Mouse (Mus musculus): Measurements from ENCODE around the gene Wipf2. TPM values are rescaled to one million over a fixed set of nuclear protein-coding genes. Genes with fewer than 3 reads are reported as not detected.
"Not testable (repeated sequence)": the region's sequence is repeated elsewhere in the genome, so short reads cannot be mapped to it uniquely, and the experiment has no call there.

Wipf2 gene
- 19.2 and 26.0 TPM in 2 replicates for polyA plus RNA-seq (2012; rRNA removed)

DNA sequence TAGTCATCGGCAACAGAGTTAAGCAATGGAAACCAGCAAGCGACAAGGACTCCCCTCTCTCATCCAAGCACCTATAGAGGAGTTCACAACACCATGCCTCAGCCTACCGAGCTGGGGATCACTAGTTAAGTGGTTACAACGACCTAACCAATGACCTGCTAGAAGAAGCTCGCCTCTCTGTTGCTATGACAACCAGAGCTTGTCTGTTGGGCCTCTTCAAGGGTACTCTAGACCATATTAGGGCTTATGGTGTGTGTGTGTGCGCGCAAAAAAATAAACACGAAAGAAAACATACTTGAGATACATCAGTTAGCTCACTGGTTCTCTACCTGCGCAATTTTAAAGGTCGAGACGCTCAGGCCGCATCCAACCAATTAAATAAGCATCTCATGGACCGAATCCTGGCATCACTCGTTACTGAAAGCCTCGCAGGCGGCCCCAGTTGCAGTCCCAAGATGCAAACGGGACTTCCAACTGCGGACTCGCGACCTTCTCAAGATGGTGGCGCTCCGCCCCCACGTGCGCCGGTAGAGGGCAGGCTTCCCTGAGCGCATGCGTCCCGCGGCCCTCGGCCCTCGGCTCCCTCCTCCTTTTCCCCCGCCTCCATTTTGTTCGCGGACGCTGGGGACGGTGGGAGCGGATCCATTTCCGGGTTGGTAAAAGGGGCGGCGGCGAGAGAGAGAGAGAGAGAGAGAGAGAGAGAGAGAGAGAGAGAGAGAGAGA lies at the start of gene Wipf2:
Gene Wipf2 (plus strand): TSS at position 611 of the 723 bp plus-strand sequence.
- DNase-seq (ENCODE audit: low spot score), result peak; percentile 90

DNA sequence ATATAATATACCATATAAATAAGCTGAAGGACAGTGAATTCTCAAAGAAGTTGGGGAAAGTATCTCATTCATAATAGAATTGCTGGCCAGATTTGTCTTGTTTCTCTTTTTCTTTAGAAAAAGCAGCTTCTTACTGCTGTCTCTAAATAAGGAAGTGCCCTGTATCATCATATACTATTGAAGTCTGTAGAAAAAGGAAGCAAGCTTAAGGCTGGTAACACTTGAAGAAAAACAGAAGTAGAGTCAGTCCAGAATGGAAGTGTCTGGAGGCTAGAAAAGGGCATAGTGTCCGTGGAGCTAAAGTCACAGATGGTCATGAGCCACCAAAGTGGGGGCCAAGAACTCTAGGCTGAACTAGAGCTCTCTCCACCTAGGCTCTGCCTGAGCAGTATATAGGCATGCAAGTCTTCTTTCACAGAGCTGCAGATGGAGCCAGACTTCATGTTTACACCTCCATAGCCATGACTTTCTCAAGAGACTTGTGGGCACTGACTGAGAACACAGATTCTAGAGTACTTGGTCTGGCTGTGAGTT lies 46.7 kb upstream of the Wipf2 start:
- DNase-seq (ENCODE audit: low spot score), result no peak

DNA sequence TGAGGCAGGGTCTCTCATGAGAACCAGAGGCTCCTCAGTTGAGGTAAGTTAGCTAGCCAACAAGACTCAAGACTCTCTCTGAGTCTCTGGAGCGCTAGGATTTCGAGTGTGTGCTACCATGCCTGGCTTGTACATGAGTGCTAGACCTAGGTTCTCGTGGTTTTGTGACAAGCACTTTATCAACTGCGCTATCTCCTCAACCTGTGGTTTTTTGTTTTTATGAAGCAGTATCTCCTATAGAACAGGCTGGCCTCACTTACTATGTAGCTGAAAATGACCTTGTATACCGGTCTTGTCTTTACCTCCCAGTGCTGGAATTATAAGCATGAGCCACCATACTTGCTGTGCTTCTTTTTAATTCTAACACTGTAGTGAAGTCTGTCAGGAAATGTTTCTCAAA lies 42.5 kb upstream of the Wipf2 start:
- DNase-seq (ENCODE audit: low spot score), result no peak

DNA sequence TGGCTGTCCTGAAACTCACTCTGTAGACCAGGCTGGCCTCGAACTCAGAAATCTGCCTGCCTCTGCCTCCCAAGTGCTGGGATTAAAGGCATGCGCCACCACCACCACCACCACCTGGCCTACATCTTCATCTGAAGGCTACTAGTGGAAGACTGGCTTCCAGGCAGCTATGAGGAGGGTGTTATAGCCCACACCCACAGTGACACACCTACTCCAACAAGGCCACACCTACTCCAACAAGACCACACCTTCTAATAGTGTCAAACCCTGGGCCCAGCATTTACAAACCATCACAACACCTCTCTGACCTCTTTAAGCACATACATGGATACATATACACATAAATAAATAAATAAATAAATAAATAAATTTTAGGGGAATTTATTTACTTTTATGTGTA lies 37.4 kb upstream of the Wipf2 start:
- DNase-seq (ENCODE audit: low spot score), result not testable (repeated sequence)

DNA sequence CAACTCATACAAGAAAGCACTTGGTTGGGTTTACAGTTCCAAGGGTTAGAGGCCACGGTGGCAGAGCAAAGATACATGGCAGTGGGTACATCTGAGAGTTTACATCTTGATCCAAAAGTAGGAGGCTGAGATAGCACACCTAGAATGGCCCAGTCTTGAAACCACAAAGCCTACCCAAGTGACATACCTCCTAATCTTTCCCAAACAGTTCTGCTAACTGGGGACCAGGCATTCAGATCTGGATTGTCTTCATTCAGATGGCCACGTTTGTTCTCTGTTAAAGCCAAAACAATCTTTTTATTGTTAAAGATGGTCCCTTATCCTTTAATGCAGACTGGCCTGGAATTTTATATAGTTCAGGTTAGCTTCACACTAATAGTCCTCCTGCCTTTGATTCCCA lies 35.6 kb upstream of the Wipf2 start:
- DNase-seq (ENCODE audit: low spot score), result no peak

DNA sequence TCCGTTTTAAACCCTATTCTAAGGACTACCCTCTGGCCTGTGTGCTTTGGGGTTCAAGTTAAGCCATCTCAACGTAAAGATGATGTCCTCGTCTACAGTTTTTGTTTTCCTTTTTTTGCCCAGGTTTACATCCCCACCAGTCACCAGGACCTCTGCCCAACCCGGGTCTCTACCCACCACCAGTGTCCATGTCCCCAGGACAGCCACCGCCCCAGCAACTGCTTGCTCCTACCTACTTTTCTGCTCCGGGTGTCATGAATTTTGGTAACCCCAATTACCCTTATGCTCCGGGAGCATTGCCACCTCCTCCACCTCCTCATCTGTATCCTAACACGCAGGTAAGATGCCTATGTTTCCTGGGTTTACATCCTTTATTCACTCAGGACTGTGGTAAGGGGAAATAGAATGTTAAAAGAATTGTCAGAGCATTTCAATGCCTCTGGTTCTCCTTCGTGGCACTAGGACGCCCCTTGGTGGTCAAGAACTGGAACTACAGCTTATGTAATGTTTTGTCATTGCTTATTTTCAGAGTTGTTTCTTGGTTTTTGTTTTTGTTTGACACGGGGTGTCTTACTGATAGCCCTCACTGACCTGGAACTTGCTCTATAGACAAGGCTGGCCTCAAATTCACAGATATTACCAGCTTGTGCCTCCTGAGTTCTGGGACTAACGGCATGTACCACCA lies 34.2 kb upstream of the Wipf2 start:
- no peak for DNase-seq (ENCODE audit: low spot score)

DNA sequence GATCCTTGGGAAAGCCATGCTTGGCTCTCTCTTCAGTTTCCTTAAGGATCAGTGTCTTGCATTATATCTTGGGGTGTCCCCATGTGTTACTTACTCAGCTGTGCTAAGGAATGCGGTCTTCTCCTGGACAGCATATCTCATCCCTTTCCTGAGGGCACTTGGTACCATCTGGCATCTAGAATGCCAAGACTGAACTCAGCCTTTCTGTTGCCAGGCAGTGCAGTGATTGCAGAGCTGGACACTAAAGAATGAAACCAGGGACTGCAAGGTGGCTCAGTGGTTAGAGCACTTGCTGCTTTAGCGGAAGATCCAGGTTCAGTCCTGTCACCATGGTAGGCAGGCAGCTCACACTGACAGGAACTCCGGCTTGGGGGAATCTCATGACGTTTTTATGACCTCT lies 33.6 kb upstream of the Wipf2 start:
- no peak for DNase-seq (ENCODE audit: low spot score)

DNA sequence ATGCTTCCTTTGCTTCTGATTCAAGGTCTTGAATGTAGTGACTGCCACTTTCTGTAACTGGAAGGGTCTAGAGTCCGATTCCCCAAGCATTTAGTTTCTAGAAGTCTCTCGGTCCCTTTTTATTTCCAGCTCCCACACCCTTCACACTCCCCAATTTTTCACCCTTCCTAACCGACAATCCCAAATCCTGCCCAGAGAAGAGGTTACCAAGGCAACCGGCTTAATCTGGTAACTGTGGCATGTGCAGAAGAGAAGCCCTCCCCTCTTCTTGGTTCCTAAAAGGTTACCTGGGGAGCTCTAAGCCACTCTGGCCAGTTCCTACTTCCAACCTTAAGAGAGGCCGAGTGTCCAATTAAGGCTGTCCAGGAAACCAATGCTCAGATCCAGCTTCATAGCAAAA lies 28.1 kb upstream of the Wipf2 start:
- no peak for DNase-seq (ENCODE audit: low spot score)

DNA sequence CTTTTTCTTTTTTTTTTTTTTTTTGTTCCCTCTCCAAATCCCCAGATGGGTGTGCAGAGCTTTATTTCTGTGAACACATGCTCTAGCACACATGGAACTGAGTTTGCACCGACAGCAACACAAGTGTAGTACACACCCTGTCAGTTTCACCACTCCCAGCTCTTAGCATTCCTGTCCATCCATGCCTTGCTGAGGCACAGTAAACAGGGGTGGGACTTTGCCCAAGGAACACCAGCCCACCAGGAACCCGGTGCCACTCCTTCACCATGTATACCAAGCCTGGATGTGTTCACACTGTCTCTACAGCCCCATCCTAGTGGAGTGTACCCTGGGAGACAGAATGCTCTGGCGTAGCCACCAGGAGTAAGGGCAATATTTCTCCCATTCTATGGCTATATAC lies 27.7 kb upstream of the Wipf2 start:
- no peak for DNase-seq (ENCODE audit: low spot score)

DNA sequence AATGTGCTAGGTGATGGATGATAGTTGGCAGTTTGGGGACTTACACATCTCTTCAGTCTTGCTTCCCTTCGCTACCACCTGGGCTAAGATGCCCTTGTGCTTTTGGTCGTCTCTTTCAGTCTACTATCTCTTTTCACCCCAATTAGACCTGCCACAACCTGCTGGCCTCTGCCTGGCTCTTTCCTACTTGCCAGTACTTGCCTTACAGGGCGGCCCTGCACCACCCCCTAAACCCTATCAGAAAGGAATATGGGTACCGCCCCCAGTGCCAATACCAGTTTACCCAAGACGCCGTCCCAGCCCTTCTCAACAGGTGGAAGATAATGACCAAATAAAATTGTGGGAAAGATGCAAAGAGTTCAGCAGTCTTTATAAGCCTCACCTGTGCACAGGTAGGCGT lies 27.3 kb upstream of the Wipf2 start:
- DNase-seq (ENCODE audit: low spot score), result no peak

DNA sequence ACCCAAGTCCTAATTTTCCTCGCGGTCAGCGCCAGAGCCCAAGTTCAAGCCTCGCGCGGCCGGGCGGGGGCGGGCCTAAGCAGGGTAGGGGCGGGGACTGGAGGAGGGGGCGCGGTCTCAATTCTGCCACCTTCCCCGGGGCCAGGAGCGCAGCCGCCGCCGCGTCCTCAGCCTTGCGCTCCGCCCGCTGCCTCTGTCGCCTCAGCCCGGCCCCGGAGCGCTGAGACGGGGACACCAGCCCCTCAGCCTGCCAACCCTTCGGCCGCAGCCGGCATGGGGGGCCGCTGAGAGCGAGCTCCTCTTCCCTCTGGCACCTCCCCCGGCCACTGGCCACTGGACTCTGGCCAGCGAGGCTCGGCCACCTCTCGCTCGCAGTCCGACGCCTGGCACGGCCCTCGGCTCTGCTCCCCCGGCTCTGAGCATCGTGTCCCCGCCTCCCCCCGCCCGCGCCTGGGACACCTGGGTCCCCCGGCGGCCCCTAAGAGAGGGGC lies 26.7 kb upstream of the Wipf2 start, which contains the start of gene Rapgefl1:
Gene Rapgefl1 (plus strand): TSS at position 135 of the 491 bp plus-strand sequence.
- peak; percentile 83 for DNase-seq (ENCODE audit: low spot score)

DNA sequence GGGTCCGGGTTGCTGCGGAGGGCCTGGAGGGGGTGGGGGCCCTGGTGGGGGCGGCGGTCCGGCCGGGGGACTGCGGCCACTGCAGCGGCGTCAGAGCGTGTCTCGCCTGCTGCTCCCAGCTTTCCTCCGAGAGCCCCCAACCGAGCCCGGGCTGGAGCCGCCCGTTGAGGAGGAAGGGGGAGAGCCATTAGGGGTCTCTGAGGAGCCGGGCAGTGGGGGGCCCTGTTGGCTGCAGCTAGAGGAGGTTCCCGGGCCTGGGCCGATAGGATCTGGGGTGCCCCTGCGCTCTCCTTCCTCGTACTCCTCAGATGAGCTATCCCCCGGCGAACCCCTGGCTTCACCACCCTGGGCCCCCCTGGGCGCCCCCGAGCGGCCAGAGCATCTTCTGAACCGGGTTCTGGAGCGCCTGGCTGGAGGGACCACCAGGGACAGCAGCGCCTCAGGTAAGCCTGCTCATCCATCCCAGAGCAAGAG lies 26.2 kb upstream of the Wipf2 start:
- DNase-seq (ENCODE audit: low spot score), result no peak

DNA sequence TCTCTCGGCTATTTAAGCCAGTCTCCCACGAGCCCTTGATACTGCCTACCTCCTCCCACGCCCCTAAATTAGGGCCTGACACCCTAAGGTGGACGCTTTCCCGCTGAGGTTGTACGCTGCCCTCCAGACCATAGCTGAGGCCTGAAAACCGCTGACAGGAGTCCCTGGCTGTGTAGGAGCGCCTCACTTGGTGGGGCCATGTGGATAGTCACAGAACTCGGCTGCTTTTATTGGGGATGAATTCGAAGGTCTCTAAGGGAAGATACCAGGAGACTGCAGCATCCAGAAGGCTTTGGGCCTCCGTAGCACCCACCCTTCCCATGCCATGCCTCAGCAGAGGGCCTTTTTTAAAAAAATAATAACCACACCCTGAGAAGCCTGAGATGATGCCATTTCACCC lies 25.5 kb upstream of the Wipf2 start:
- DNase-seq (ENCODE audit: low spot score), result no peak

DNA sequence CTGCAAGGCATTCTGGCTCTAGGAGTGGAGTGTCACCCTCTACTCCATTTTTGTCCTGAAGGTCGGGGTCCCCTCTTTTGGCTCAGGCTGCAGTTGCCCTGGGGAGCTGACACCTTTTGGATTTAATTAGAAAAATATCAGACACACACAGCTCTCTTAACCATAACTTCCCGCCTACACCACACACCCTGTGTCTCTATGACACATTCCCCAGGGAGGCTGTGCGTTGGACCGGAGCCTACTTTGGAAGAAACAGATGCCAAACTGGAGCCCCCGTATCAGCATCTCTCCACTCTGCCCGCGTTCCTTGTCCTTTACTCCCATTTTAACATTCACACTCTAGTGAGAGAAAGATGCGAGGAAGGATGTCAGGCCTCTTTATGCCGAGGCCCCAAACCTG lies 24.9 kb upstream of the Wipf2 start:
- DNase-seq (ENCODE audit: low spot score), result no peak

DNA sequence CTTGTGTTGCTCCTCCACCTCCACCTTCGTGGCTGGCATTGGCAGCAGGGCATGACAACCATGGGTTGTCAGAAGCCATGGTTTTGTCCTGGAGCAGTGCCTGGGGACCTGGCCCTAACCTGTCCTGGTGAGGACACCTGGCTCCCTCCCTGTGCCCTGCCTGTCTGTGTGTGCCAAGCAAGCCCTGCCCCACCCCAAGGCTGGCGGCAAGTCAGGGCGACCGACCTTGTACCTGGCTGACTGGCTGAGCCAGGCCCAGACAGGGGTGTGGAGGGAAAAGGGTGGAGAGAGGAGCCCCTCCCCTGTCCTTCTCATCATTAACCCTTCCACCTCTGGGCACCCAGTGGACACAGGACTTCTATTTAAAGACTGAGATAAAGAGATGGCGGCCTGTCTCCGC lies 24.0 kb upstream of the Wipf2 start:
- peak; percentile 59 for DNase-seq (ENCODE audit: low spot score)

DNA sequence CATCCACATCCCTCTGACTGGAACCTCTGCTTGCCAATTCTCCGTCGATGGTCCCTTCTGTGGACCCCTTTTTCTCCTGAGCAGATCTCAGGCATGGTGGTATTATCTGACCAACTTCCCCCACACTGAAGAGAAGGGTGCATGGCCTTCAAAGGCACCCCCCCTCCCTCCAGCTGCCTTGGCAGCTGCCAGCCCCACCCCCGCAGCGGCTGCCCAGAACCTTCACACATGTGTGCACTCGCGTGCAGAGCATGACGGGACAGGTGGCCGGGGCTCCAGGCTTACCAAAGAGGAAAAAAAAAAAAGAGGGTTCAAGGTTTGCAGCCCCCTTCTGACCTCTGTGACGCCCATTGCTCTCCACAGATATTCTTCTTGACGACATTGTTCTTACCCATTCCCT lies 23.5 kb upstream of the Wipf2 start:
- no peak for DNase-seq (ENCODE audit: low spot score)

DNA sequence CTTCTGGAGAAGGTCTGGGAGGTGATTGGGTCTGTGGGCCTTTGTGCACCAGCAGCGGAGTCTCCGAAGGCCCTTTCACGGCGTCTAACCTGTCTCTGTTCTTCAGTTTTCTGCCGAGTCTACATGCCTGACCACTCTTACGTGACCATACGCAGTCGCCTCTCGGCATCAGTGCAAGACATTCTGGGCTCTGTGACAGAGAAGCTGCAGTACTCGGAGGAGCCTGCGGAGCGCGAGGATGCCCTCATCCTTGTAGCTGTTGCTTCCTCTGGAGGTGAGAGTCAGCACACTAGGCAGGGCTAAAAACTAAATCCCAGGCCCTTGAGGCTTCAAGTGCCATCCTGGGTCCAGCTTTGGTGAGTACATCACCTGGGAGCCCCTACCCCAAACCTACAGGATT lies 17.4 kb upstream of the Wipf2 start:
- no peak for DNase-seq (ENCODE audit: low spot score)

DNA sequence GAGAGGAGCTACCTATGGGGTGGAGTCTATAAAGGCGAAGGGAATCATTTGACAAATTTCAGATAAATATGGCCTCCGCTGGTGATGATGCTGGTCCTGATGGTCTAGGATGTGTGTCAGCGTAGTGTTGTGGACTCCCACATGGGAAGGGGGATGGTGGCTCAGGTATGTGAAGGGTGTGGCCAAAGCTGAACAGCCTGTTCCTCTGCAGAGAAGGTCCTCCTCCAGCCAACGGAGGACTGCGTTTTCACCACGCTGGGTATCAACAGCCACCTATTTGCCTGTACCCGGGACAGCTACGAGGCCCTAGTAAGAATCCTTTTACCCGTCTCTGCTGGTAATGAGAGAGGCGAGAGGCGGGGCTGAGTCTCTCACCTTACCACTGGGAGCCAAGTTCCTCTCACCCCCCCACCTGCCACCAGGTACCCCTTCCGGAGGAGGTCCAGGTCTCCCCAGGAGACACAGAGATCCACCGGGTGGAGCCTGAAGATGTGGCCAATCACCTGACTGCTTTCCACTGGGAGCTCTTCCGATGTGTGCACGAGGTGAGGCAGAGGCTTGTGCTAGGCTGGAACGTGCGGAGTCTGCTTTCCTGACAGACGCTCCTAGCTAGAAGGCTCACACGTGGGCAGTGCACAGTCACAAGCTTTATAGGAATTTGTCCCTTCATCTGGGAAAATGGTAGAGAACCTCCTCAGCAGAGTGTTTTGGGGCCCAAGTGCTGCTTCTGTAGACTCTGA lies 16.4 kb upstream of the Wipf2 start:
- DNase-seq (ENCODE audit: low spot score), result no peak

DNA sequence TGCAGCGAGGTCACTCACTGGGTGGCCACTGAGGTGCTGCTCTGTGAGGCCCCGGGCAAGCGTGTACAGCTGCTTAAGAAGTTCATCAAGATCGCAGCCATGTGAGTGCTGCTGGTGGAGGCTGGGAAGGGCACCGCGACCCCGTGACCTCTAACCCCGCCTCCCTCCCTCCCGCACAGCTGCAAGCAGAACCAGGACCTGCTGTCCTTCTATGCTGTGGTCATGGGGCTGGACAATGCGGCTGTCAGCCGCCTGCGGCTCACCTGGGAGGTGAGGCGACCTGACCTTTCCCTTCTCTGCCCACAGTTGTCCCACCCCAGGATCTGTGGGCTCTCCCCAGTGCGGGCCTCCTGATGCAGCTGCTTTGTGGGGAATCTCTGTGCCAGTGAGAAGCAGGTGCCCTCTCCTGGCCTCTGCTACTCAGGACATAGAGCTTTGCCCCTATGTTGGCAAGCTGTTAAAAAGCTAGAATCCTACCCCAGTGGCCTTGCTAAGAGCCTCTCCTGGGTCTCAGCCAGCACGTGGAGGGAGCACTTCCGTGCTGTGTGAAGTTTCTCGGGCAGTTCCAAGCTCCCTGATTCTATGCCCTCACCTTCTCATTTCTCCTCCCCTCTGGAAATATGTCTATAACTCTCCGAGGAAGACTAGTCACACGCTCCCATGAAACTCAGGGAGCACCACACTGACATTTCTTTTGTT lies 14.1 kb upstream of the Wipf2 start:
- no peak for DNase-seq (ENCODE audit: low spot score)

DNA sequence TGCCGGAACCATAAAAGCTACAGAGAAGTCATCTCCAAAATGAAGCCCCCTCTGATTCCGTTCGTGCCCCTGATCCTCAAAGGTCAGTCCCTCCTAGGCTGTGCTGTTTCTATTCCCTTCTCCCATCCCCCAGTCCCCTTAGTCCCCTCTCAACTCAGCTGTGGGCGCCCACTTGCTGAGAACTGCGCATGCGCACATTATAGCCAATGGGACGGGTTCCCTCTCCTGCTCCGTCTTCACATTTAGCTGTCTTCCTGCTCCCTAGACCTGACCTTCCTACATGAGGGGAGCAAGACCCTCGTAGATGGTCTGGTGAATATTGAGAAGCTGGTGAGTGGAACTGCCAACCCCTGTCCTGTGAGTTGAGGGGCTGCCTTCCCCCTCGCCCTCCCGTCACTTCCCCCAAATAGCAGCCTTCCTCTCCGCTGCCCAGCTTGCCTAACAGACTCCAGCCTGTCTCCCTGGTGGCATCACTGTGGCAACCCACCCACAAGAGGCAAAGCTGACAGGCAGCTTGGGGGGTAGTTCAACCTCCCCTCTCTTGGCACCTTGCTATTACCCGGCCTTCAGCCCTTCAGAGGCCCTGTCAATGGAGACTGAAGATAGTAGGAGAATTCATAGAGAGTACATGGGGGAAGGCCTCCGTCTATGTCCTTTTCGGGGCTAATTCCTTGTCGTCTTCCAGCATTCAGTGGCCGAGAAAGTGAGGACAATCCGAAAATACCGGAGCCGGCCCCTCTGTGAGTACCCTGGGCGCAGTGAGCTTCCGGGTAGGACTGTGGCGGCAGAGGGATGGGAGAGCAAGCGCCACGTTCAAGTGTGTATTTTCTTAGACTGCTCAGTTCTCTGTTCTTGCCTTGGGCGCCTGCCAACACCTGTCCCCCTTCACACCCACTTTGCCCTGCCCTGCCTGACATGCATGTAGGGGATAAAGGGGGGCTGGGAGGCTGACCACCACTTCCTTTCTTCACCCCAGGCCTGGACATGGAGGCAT lies 13.0 kb upstream of the Wipf2 start:
- no peak for DNase-seq (ENCODE audit: low spot score)
